Mouse (Mus musculus): ENCODE measurements around the gene Ebf1. TPM values are rescaled to one million over a fixed set of nuclear protein-coding genes. Genes with fewer than 3 reads are reported as not detected.

Gene Ebf1
- total RNA-seq, 2 experiments from 2014 or later: 15.8 to 18.3 TPM

GRCm38 (mm10) chr11:44616078-44616787 lies 884 bp upstream of the Ebf1 start:
- intact Hi-C loops (cut with DNase I; ENCODE audit: low total_unique reads): no loop called here
- no peak for DNase-seq

GRCm38 (mm10) chr11:44617734-44618586 lies 843 bp downstream of the Ebf1 start:
- DNase-seq: peak; percentile 53
- intact Hi-C loops (cut with DNase I; ENCODE audit: low total_unique reads): no loop called here

- no peak for DNase-seq
Observed at GRCm38 (mm10) chr11:44619131-44619886, 2.2 kb downstream of the Ebf1 start.

GRCm38 (mm10) chr11:44619887-44620693 lies 3.0 kb downstream of the Ebf1 start:
- no peak for DNase-seq
- intact Hi-C loops (cut with DNase I; ENCODE audit: low total_unique reads): no loop called here

More at GRCm38 (mm10) chr11:44619131-44619886, 2.2 kb downstream of the Ebf1 start:
- intact Hi-C loops (cut with DNase I; ENCODE audit: low total_unique reads): no loop called here

- DNase-seq: no peak
- intact Hi-C loops (cut with DNase I; ENCODE audit: low total_unique reads): no loop called here
Observed at GRCm38 (mm10) chr11:44620694-44621446, 3.8 kb downstream of the Ebf1 start.

- intact Hi-C loops (cut with DNase I; ENCODE audit: low total_unique reads): no loop called here
- no peak for DNase-seq
Observed at GRCm38 (mm10) chr11:44621615-44622014, 4.5 kb downstream of the Ebf1 start.

- peak; percentile 60 for DNase-seq
- intact Hi-C loops (cut with DNase I; ENCODE audit: low total_unique reads): no loop called here
Observed at GRCm38 (mm10) chr11:44622023-44622731, 5.1 kb downstream of the Ebf1 start.

- intact Hi-C loops (cut with DNase I; ENCODE audit: low total_unique reads): no loop called here
- DNase-seq: no peak
Observed at GRCm38 (mm10) chr11:44624564-44624963, 7.4 kb downstream of the Ebf1 start.

GRCm38 (mm10) chr11:44626065-44626464 lies 8.9 kb downstream of the Ebf1 start:
- intact Hi-C loops (cut with DNase I; ENCODE audit: low total_unique reads): no loop called here
- no peak for DNase-seq

- DNase-seq: no peak
- intact Hi-C loops (cut with DNase I; ENCODE audit: low total_unique reads): no loop called here
Observed at GRCm38 (mm10) chr11:44628412-44628811, 11.3 kb downstream of the Ebf1 start.

GRCm38 (mm10) chr11:44632064-44632968 lies 15.2 kb downstream of the Ebf1 start:
- no peak for DNase-seq
- intact Hi-C loops (cut with DNase I; ENCODE audit: low total_unique reads): no loop called here

- intact Hi-C loops (cut with DNase I; ENCODE audit: low total_unique reads): no loop called here
- DNase-seq: no peak
Observed at GRCm38 (mm10) chr11:44633001-44633693, 16.0 kb downstream of the Ebf1 start.

GRCm38 (mm10) chr11:44634552-44635193 lies 17.6 kb downstream of the Ebf1 start:
- no peak for DNase-seq
- intact Hi-C loops (cut with DNase I; ENCODE audit: low total_unique reads): no loop called here

GRCm38 (mm10) chr11:44636241-44636640 lies 19.1 kb downstream of the Ebf1 start:
- intact Hi-C loops (cut with DNase I; ENCODE audit: low total_unique reads): no loop called here

GRCm38 (mm10) chr11:44638193-44638754 lies 21.2 kb downstream of the Ebf1 start:
- intact Hi-C loops (cut with DNase I; ENCODE audit: low total_unique reads): no loop called here

More at GRCm38 (mm10) chr11:44636241-44636640, 19.1 kb downstream of the Ebf1 start:
- no peak for DNase-seq

GRCm38 (mm10) chr11:44641496-44641895 lies 24.4 kb downstream of the Ebf1 start:
- no peak for DNase-seq
- intact Hi-C loops (cut with DNase I; ENCODE audit: low total_unique reads): no loop called here

More at GRCm38 (mm10) chr11:44638193-44638754, 21.2 kb downstream of the Ebf1 start:
- DNase-seq: no peak

All from gastrocnemius, postnatal 14 days (tissue).